Comparison of ENCODE assay signal across 9 mouse cellular contexts in the genomic region with DNA sequence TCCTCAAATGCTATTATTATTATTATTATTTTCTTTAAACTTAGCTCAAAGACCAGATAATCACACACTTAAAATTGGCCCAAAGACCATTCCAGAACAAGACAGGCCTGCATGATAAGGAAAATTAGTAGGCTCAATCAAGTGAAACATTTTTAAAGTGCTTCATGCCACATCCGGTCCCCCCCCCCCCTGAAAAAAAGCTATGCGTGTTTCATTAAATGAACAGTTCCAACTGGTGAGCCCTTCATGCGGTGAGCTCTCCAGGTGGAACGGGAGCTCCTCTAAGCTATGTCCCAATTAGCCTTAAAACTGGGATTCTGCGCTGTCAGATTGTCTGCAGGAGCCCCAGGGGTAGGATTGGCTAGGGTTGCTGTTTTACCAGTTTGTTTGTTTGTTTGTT. TPM values are rescaled to one million over a fixed set of nuclear protein-coding genes. Genes with fewer than 3 reads are reported as not detected.
DNase-seq lines count a peak whose midpoint lies in the region; ATAC-seq and TF ChIP-seq lines count a peak whose summit lies in the region.
"Had no signal": no experiment of that assay in that cellular context is flagged by ENCODE, and none has a peak within 500 bp of the region (broad histone marks: within the 10 kb centered on the region; RNA-seq: fewer than 3 reads in every experiment).

No protein-coding gene starts in this region.

- 78% methylated on average over 5 of the region's 5 CpGs for WGBS in forebrain, embryonic 12.5 days
- 74% methylated on average over 5 of the region's 5 CpGs for WGBS in forebrain, embryonic 11.5 days
- WGBS in lung, postnatal 0 days, result 60% methylated on average over 5 of the region's 5 CpGs
- 57% methylated on average over 5 of the region's 5 CpGs for WGBS in limb, embryonic 15.5 days
- WGBS in stomach, embryonic 14.5 days, result 69% methylated on average over 5 of the region's 5 CpGs

- no peak for ATAC-seq in forebrain, embryonic 12.5 days (ENCODE audit: low FRiP score)
- no peak for ATAC-seq in forebrain, embryonic 11.5 days (replicated peaks; ENCODE audit: low FRiP score)
- ATAC-seq in lung, postnatal 0 days, result no peak
- ATAC-seq in limb, embryonic 15.5 days (ENCODE audit: insufficient number of reproducible peaks, low FRiP score, low TSS enrichment, low read depth), result no peak
- no peak for ATAC-seq in stomach, embryonic 14.5 days (ENCODE audit: insufficient number of reproducible peaks, insufficient read depth, low FRiP score, low read depth)
- no peak for ATAC-seq in erythroblast, adult 5-6 weeks (replicated peaks; ENCODE audit: low FRiP score, poor library complexity, severe bottlenecking)

- no peak overlapping the region for H3K27ac ChIP-seq in forebrain, embryonic 12.5 days
- H3K27ac ChIP-seq in forebrain, embryonic 11.5 days (ENCODE audit: low read depth, low read length), result no peak overlapping the region
- H3K27ac ChIP-seq in lung, postnatal 0 days (ENCODE audit: low read length), result no peak overlapping the region
- 0 out of 2 replicates have a peak overlapping the region, but pooled peaks have one; percentile 87 for H3K27ac ChIP-seq in limb, embryonic 15.5 days
- no peak overlapping the region for H3K27ac ChIP-seq in stomach, embryonic 14.5 days (ENCODE audit: low read length)

- H3K4me3 ChIP-seq in forebrain, embryonic 12.5 days (replicated peaks), result no peak overlapping the region
- H3K4me3 ChIP-seq in forebrain, embryonic 11.5 days (ENCODE audit: low read depth, low read length), result no peak overlapping the region
- 0 out of 2 replicates have a peak overlapping the region, but pooled peaks have one; percentile 44 for H3K4me3 ChIP-seq in lung, postnatal 0 days (ENCODE audit: low read depth, low read length)
- peak overlapping the region; percentile 57 for H3K4me3 ChIP-seq in limb, embryonic 15.5 days
- H3K4me3 ChIP-seq in stomach, embryonic 14.5 days (ENCODE audit: low read depth, low read length), result no peak overlapping the region

- H3K4me2 ChIP-seq in forebrain, embryonic 12.5 days, result 0 out of 2 replicates have a peak overlapping the region, but pooled peaks have one; percentile 79
- H3K4me2 ChIP-seq in forebrain, embryonic 11.5 days (ENCODE audit: low read depth, low read length, severe bottlenecking), result no peak overlapping the region; the same call in 1 of the 2 replicates
- no peak overlapping the region for H3K4me2 ChIP-seq in lung, postnatal 0 days (replicated peaks; ENCODE audit: low read depth, low read length)
- peak overlapping the region; percentile 78 for H3K4me2 ChIP-seq in limb, embryonic 15.5 days
- H3K4me2 ChIP-seq in stomach, embryonic 14.5 days (replicated peaks; ENCODE audit: low read depth, low read length), result peak overlapping the region; percentile 85

- H3K27me3 ChIP-seq in forebrain, embryonic 12.5 days, result peaks cover 17% of the 10 kb centered on the region
- peaks cover 2% of the 10 kb centered on the region; the same call in 1 of the 2 replicates for H3K27me3 ChIP-seq in forebrain, embryonic 11.5 days (ENCODE audit: control insufficient read depth, insufficient read depth, low read length)
- H3K27me3 ChIP-seq in lung, postnatal 0 days (replicated peaks; ENCODE audit: insufficient read depth, low read length), result no peaks in the 10 kb centered on the region
- H3K27me3 ChIP-seq in limb, embryonic 15.5 days, result no peaks in the 10 kb centered on the region
- no peaks in the 10 kb centered on the region for H3K27me3 ChIP-seq in stomach, embryonic 14.5 days (ENCODE audit: control insufficient read depth, insufficient read depth, low read length)

- peaks cover 14% of the 10 kb centered on the region for H3K4me1 ChIP-seq in forebrain, embryonic 12.5 days
- no peaks in the 10 kb centered on the region; the same call in 1 of the 2 replicates for H3K4me1 ChIP-seq in forebrain, embryonic 11.5 days (replicated peaks; ENCODE audit: control insufficient read depth, insufficient read depth, low read length)
- no peaks in the 10 kb centered on the region for H3K4me1 ChIP-seq in lung, postnatal 0 days (ENCODE audit: insufficient read depth, low read depth, low read length)
- peaks cover 30% of the 10 kb centered on the region for H3K4me1 ChIP-seq in limb, embryonic 15.5 days
- peaks cover 6% of the 10 kb centered on the region; the same call in 1 of the 2 replicates for H3K4me1 ChIP-seq in stomach, embryonic 14.5 days (ENCODE audit: control insufficient read depth, insufficient read depth, low read length)

- no peak for DNase-seq in forebrain, embryonic 11.5 days (ENCODE audit: low spot score)
- DNase-seq in lung, postnatal 0 days (ENCODE audit: low spot score), result no peak
- DNase-seq in lung, postnatal 36 days, result no peak
- no peak for DNase-seq in adipocyte (ENCODE audit: low spot score)
- DNase-seq: kidney, postnatal 14 days had no signal

- no peaks in the 10 kb centered on the region for H3K36me3 ChIP-seq in forebrain, embryonic 12.5 days (replicated peaks)
- H3K36me3 ChIP-seq in forebrain, embryonic 11.5 days (ENCODE audit: control insufficient read depth, insufficient read depth, low read length), result no peaks in the 10 kb centered on the region
- H3K36me3 ChIP-seq in lung, postnatal 0 days (ENCODE audit: insufficient read depth, low read length), result no peaks in the 10 kb centered on the region
- no peaks in the 10 kb centered on the region for H3K36me3 ChIP-seq in limb, embryonic 15.5 days
- H3K36me3 ChIP-seq in stomach, embryonic 14.5 days (ENCODE audit: control insufficient read depth, insufficient read depth, low read length), result no peaks in the 10 kb centered on the region

- 0 out of 2 replicates have a peak, but pooled peaks cover 2% of the 10 kb centered on the region for H3K9me3 ChIP-seq in forebrain, embryonic 12.5 days
- H3K9me3 ChIP-seq in forebrain, embryonic 11.5 days (ENCODE audit: control insufficient read depth, low read length), result no peaks in the 10 kb centered on the region
- H3K9me3 ChIP-seq in lung, postnatal 0 days (ENCODE audit: low read length), result no peaks in the 10 kb centered on the region
- H3K9me3 ChIP-seq in limb, embryonic 15.5 days, result no peaks in the 10 kb centered on the region
- no peaks in the 10 kb centered on the region for H3K9me3 ChIP-seq in stomach, embryonic 14.5 days (ENCODE audit: control insufficient read depth, low read depth, low read length)

- TF ChIP-seq CTCF in lung, postnatal 0 days (IDR thresholded peaks at IDR 0.05), result no peak

- H3K9ac ChIP-seq in forebrain, embryonic 12.5 days, result no peak overlapping the region
- H3K9ac ChIP-seq in forebrain, embryonic 11.5 days (ENCODE audit: low read length), result no peak overlapping the region; the same call in 1 of the 2 replicates
- no peak overlapping the region for H3K9ac ChIP-seq in lung, postnatal 0 days (replicated peaks; ENCODE audit: low read depth)
- no peak overlapping the region for H3K9ac ChIP-seq in limb, embryonic 15.5 days
- H3K9ac ChIP-seq in stomach, embryonic 14.5 days (replicated peaks; ENCODE audit: low read depth, low read length), result no peak overlapping the region

- no peak for TF ChIP-seq EP300 in lung, postnatal 0 days (IDR thresholded peaks at IDR 0.05)

RNA-seq across cellular contexts. Expression of a gene that starts 21.3 kb away (rescaled TPM):
- polyA plus RNA-seq in forebrain, embryonic 12.5 days (2016; fragmentation: Nextera tagmentation; extraction: Ambion mirVana), result 4.3 and 4.9 TPM in 2 replicates
- 4.6 TPM in 1 of 2 replicates, not detected in the other for polyA plus RNA-seq in forebrain, embryonic 11.5 days (2014; fragmentation: Nextera tagmentation; extraction: Ambion mirVana)
- 0.78 and 1.2 TPM in 2 replicates for polyA plus RNA-seq in lung, postnatal 0 days (2015; fragmentation: Nextera tagmentation; extraction: Ambion mirVana)
- 1.2 and 3.7 TPM in 2 replicates for polyA plus RNA-seq in limb, embryonic 15.5 days (2015; fragmentation: Nextera tagmentation; extraction: Ambion mirVana)
- not detected in 2 replicates for polyA plus RNA-seq in stomach, embryonic 14.5 days (2014; fragmentation: Nextera tagmentation; extraction: Ambion mirVana)
- total RNA-seq in erythroblast, adult 5-6 weeks (2015; ENCODE audit: low replicate concordance), result 1.9 TPM in 1 of 2 replicates, not detected in the other
- 14.2 TPM in 1 of 2 replicates, not detected in the other for total RNA-seq in erythroblast, adult 5-6 weeks (2017; ENCODE audit: low replicate concordance)

Comparison
In these comparisons a context has a peak if more than half of its experiments do, and no peak if none do; other contexts are left out.
1. H3K4me2 ChIP-seq: peak in forebrain, embryonic 12.5 days (single experiment), limb, embryonic 15.5 days (single experiment) and stomach, embryonic 14.5 days (single experiment); none in forebrain, embryonic 11.5 days (single experiment) and lung, postnatal 0 days (single experiment).
2. H3K4me3 ChIP-seq: peak in lung, postnatal 0 days (single experiment) and limb, embryonic 15.5 days (single experiment); none in forebrain, embryonic 12.5 days (single experiment), forebrain, embryonic 11.5 days (single experiment) and stomach, embryonic 14.5 days (single experiment).